Mouse (Mus musculus) ES-E14 (cell line): Measurements from ENCODE around the gene Cdt1. TPM values are rescaled to one million over a fixed set of nuclear protein-coding genes. Genes with fewer than 3 reads are reported as not detected.

Source experiments
- DNase-seq: peaks from one replicate; pipeline ENCODE4 v3.0.0-alpha.2; 2013; ENCODE audit warnings: low read depth, low spot score
- H3K27ac ChIP-seq: 2 replicates; pipeline ENCODE4 v1.5.1; 2012; ENCODE audit warnings: low read depth, mild to moderate bottlenecking, low read length, moderate library complexity, mixed read lengths; ENCODE audit not compliant: poor library complexity, insufficient read depth, severe bottlenecking
- H3K36me3 ChIP-seq: 2 replicates; pipeline ENCODE4 v1.6.1; 2012; ENCODE audit warnings: mild to moderate bottlenecking, low read length, moderate library complexity, mixed read lengths; ENCODE audit not compliant: control insufficient read depth, poor library complexity, insufficient read depth, severe bottlenecking
- H3K4me1 ChIP-seq, 2 experiments: fragments of 150-350 bp in 1 of 2; sonication (generic) in 1 of 2; 2 replicates each; pipeline ENCODE4 v1.6.1; 2012; ENCODE audit warnings: low read length in 2 of 2, mild to moderate bottlenecking in 1 of 2, mixed read lengths in 1 of 2; ENCODE audit not compliant: control insufficient read depth in 2 of 2, insufficient read depth in 2 of 2, poor library complexity in 1 of 2
- H3K4me3 ChIP-seq, 2 experiments: fragments of 150-350 bp in 1 of 2; sonication (generic) in 1 of 2; 2 replicates each; pipeline ENCODE4 v1.5.1; 2012; ENCODE audit warnings: low read length in 2 of 2, low read depth in 1 of 2, mild to moderate bottlenecking in 1 of 2, mixed read lengths in 1 of 2; ENCODE audit not compliant: insufficient read depth in 1 of 2, poor library complexity in 1 of 2, severe bottlenecking in 1 of 2
- H3K9ac ChIP-seq: 2 replicates; pipeline ENCODE4 v1.6.1; 2012; ENCODE audit warnings: low read depth, mild to moderate bottlenecking, low read length, mixed read lengths; ENCODE audit not compliant: poor library complexity, insufficient read depth, severe bottlenecking
- H3K9me3 ChIP-seq: fragments of 150-350 bp; sonication (generic); 2 replicates; pipeline ENCODE4 v1.6.1; 2012; ENCODE audit warnings: low read depth, mild to moderate bottlenecking, low read length; ENCODE audit not compliant: control insufficient read depth, insufficient read depth
- CHD2 ChIP-seq: IDR thresholded peaks from 2 replicates; pipeline ENCODE4 v1.6.1; 2014; ENCODE audit warnings: mild to moderate bottlenecking, low read depth, low read length, inconsistent platforms
- HCFC1 ChIP-seq: IDR thresholded peaks from 2 replicates; pipeline ENCODE4 v1.6.1; 2012; ENCODE audit warnings: low read length, inconsistent platforms, borderline replicate concordance; ENCODE audit not compliant: insufficient read depth
- MAFK ChIP-seq: IDR thresholded peaks from 2 replicates; pipeline ENCODE4 v1.6.1; 2014; ENCODE audit warnings: mild to moderate bottlenecking, low read depth, low read length, inconsistent platforms; ENCODE audit not compliant: insufficient read depth
- ZC3H11A ChIP-seq: IDR thresholded peaks from 2 replicates; pipeline ENCODE4 v1.6.1; 2012; ENCODE audit warnings: low read depth, mild to moderate bottlenecking, inconsistent platforms, low read length, borderline replicate concordance
- ZNF384 ChIP-seq: IDR thresholded peaks from 2 replicates; pipeline ENCODE4 v1.6.1; 2012; ENCODE audit warnings: low read depth, low read length, inconsistent platforms
- in situ Hi-C, 2 experiments: fragments of 600-800 bp; cut with MboI; formaldehyde crosslinking; loops; one replicate each; pipeline ENCODE4 v1.15.1; 2025; ENCODE audit warnings: low sequenced_read_pairs in 2 of 2, inconsistent platforms in 1 of 2; ENCODE audit not compliant: unreplicated experiment in 2 of 2
- total RNA-seq: library from RNA; depleted of rRNA; stranded (reverse); fragments of 300-350 nt; gene quantifications from 2 replicates; pipeline ENCODE4 v1.2.3, GENCODE M21; 2012

The Cdt1 gene
- total RNA-seq, 1 experiment = 139 TPM

DNA sequence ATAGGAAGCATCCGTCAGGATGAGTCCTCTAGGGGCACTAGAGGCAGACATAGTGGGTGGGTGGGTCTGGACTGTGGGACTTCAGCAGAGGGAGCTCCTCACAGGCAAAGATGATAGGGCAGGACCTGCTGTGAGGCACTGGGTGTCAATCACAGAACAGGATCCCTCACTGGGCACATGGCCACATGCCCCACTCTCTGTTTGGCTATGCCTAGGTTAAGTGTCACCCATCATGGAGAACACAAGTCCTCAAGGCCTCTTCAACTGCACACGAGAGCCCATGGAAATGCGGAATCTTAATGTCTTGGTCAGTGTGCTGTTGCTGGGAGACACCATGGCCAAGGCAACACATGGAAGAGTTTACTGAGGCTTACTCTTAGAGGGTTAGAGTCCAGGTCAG is 39.9 kb upstream of the Cdt1 start:
- no peak for TF ChIP-seq CHD2
- no peak for TF ChIP-seq HCFC1
- TF ChIP-seq MAFK = no peak
- TF ChIP-seq ZC3H11A = no peak
- no peak for TF ChIP-seq ZNF384
- Histone ChIP-seq H3K4me1 (peaks cover 16 to 33% of the 10 kb centered on the region in 2 experiments), H3K9me3 (no peaks in the 10 kb centered on the region), H3K4me3 (no peak overlapping the region), H3K27ac (no peak overlapping the region), H3K9ac (no peak overlapping the region), H3K36me3 (peaks cover 7% of the 10 kb centered on the region; the same call in 1 of the 2 replicates)
- in situ Hi-C loops = no loop called here
- no peak for DNase-seq

DNA sequence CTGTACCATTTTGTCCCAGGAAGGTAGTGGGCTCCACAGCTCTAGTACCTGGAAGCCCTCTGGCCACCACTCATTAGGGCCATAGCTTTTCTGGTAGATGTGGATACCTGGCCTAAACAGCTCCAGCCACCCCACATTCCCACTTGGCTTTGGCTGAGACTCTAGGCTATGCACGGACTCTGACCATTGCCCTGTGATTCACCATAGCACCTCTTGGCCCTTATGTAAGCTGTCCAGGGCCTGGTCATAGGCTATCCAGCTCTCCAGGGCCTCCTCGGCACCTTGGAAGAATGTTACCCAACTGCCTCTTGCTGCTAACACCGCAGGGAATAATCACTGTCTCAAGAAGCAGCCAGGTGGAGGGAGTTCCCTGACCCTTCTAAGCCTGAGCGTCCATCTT is 38.7 kb upstream of the Cdt1 start:
- peaks cover 7% of the 10 kb centered on the region; the same call in 1 of the 2 replicates for H3K36me3 ChIP-seq
- no peaks in the 10 kb centered on the region for H3K9me3 ChIP-seq
- in situ Hi-C loops = no loop called here
- H3K27ac ChIP-seq = no peak overlapping the region
- no peak overlapping the region for H3K4me3 ChIP-seq
- H3K4me1 ChIP-seq = peaks cover 15 to 33% of the 10 kb centered on the region in 2 experiments
- no peak overlapping the region for H3K9ac ChIP-seq
- DNase-seq = no peak
- no peak for TF ChIP-seq HCFC1
- TF ChIP-seq ZNF384 = no peak
- TF ChIP-seq ZC3H11A = no peak
- no peak for TF ChIP-seq CHD2
- TF ChIP-seq MAFK = no peak

DNA sequence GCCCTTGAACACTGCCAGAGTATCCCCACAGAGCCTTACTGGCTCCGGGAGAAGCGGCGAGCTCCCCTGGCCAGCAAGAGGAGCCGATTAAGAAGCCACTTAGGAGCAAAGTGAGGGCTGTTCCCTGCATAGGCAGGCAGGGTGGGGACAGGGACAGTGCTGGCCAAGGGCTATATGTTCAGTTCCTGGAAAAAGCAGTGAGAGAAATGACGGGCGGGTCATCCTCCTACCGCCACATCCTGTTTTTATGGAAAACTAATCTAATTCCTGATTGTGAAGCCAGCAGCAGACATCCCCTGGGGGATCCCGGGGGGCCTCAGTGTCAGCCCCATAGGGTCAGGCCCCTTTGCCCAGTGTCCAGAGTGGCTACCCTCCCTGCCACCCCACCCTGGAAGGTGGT is 36.5 kb upstream of the Cdt1 start:
- in situ Hi-C loops = no loop called here
- no peak for DNase-seq
- Histone ChIP-seq H3K4me1 (peaks cover under 1 to 12% of the 10 kb centered on the region in 2 experiments; a peak in 3 of 4 replicates), H3K27ac (no peak overlapping the region), H3K9me3 (no peaks in the 10 kb centered on the region), H3K4me3 (no peak overlapping the region), H3K9ac (no peak overlapping the region), H3K36me3 (peaks cover 9% of the 10 kb centered on the region; the same call in 1 of the 2 replicates)
- TF ChIP-seq MAFK (no peak), CHD2 (no peak), ZNF384 (no peak), HCFC1 (no peak), ZC3H11A (no peak)

DNA sequence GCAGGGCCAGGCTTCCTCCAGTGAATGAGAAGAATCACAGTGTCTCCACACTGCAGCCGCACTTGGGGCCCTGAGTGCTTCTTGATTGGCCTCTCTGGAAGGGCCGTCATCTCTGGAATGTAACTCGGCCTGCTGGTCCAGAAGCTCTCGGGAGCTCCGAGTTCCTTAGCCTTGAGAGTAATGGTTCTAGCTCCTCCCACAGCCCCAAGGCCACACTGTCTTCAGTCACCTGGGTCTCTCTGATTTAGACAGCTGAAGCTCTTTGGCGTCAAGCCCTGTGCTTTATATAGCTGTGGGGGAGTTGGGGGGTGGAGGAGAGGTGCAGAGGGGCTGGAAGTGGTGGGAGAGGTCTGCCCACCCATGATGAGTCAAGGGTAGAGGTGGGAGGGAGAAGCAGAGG is 30.8 kb upstream of the Cdt1 start:
- no peak for DNase-seq

More for the DNA sequence above, 30.8 kb upstream of the Cdt1 start:
- TF ChIP-seq ZC3H11A = no peak
- no peak for TF ChIP-seq ZNF384
- no peak for TF ChIP-seq HCFC1
- TF ChIP-seq CHD2 = no peak
- TF ChIP-seq MAFK = no peak
- Histone ChIP-seq H3K9me3 (no peaks in the 10 kb centered on the region), H3K36me3 (peaks cover 5% of the 10 kb centered on the region; the same call in 1 of the 2 replicates), H3K4me1 (peaks cover 2 to 18% of the 10 kb centered on the region in 2 experiments; a peak in 2 of 4 replicates), H3K9ac (no peak overlapping the region), H3K27ac (no peak overlapping the region; the same call in 1 of the 2 replicates), H3K4me3 (no peak overlapping the region)
- in situ Hi-C loops = no loop called here
